Mouse (Mus musculus) intestine, embryonic 14.5 days (tissue): ENCODE data around the gene Znhit1. TPM values are rescaled to one million over a fixed set of nuclear protein-coding genes. Genes with fewer than 3 reads are reported as not detected.
A peak's percentile ranks its signal among the peaks of the same experiment; 100 is the strongest.

ENCODE experiments used
- ATAC-seq: fragments of 200-750 bp; cut with Nextera tagmentation; replicated peaks from 2 replicates; pipeline ENCODE4 v1.8.0; 2017; ENCODE audit warnings: low read depth, moderate number of reproducible peaks, moderate TSS enrichment, moderate library complexity; ENCODE audit not compliant: low FRiP score, low TSS enrichment
- DNase-seq: peaks from one replicate; pipeline ENCODE4 v3.0.0-alpha.2; 2018; ENCODE audit warnings: low spot score
- H3K27ac ChIP-seq: fragments of 300-500 bp; sonication (generic); 2 replicates; pipeline ENCODE4 v1.5.1; 2014; ENCODE audit warnings: low read depth, mild to moderate bottlenecking, control low read depth
- H3K27me3 ChIP-seq: fragments of 300-500 bp; sonication (generic); replicated peaks from 2 replicates; pipeline ENCODE4 v1.6.1; 2014; ENCODE audit warnings: low read length, control low read depth; ENCODE audit not compliant: control insufficient read depth, insufficient read depth
- H3K36me3 ChIP-seq: fragments of 300-500 bp; sonication (generic); 2 replicates; pipeline ENCODE4 v1.6.1; 2014; ENCODE audit warnings: low read length, control low read depth; ENCODE audit not compliant: control insufficient read depth, insufficient read depth
- H3K4me1 ChIP-seq: fragments of 300-500 bp; sonication (generic); replicated peaks from 2 replicates; pipeline ENCODE4 v1.6.1; 2014; ENCODE audit warnings: low read length, control low read depth, mixed read lengths; ENCODE audit not compliant: control insufficient read depth, insufficient read depth
- H3K4me2 ChIP-seq: fragments of 300-500 bp; sonication (generic); 2 replicates; pipeline ENCODE4 v1.6.1; 2014; ENCODE audit warnings: low read length
- H3K4me3 ChIP-seq: fragments of 300-500 bp; sonication (generic); 2 replicates; pipeline ENCODE4 v1.5.1; 2014; ENCODE audit warnings: low read depth, low read length, control low read depth, mixed read lengths
- H3K9ac ChIP-seq: fragments of 300-500 bp; sonication (generic); 2 replicates; pipeline ENCODE4 v1.6.1; 2014; ENCODE audit warnings: mild to moderate bottlenecking, low read length
- H3K9me3 ChIP-seq: fragments of 300-500 bp; sonication (generic); 2 replicates; pipeline ENCODE4 v1.6.1; 2016; ENCODE audit warnings: low read length, control low read depth; ENCODE audit not compliant: control insufficient read depth
- WGBS: fragments of 180-500 bp; shearing (Covaris S2); extraction: QIAGEN DNeasy Blood & Tissue Kit; methylation state at CpG from one replicate; pipeline ENCODE4 v1.1.7; 2014; 5-methylcytosine and 5-hydroxymethylcytosine counted together
- polyA plus RNA-seq: library from polyadenylated mRNA; unstranded; fragments of >200 nt; fragmentation: Nextera tagmentation; extraction: Ambion mirVana; gene quantifications from 2 replicates; pipeline ENCODE4 v1.2.1, GENCODE M21; 2014

The Znhit1 gene
- polyA plus RNA-seq, 1 experiment from 2014 or later: 102 TPM

DNA sequence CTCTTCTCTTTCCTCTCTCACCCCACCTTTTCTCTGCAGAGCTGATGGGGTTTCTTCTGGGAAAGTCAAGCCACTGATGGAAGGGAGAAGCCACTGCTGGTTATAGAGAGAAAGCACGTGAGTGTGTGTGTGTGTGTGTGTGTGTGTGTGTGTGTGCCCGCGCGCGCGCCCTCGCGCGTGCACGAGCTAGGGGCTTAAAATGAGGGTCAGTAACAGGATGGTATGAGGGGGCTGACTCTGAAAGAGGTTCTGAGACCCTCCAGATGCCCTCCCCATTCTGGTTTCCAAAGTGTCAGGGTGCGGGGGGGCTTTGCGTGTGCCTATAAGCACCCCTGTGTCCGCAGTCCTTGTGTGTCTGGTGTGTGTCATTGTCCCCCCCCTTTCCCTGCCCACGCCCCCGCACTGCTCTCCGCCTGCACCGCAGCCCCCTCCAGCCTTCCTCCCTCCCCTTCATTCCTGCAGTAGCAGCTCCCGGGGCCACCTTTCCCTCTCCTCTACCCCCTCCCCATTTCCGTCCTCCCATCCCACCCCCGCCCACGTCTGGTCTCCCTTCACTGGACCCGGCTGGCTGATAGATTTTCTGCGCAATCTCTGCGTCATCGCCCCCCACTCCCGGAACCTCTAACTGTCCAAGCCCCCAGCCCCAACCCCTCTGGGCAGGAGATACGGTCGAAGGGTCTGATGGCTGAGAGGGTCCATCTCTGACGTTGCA lies 40.9 kb upstream of the Znhit1 start:
- ATAC-seq: no peak
- no peak overlapping the region for H3K4me2 ChIP-seq
- 8% methylated on average over 27 of the region's 29 CpGs for WGBS
- no peaks in the 10 kb centered on the region for H3K9me3 ChIP-seq
- peaks cover 82% of the 10 kb centered on the region for H3K27me3 ChIP-seq
- no peak overlapping the region for H3K27ac ChIP-seq
- no peak for DNase-seq
- no peaks in the 10 kb centered on the region for H3K36me3 ChIP-seq
- H3K4me3 ChIP-seq: no peak overlapping the region
- H3K4me1 ChIP-seq: peaks cover 22% of the 10 kb centered on the region
- no peak overlapping the region for H3K9ac ChIP-seq

DNA sequence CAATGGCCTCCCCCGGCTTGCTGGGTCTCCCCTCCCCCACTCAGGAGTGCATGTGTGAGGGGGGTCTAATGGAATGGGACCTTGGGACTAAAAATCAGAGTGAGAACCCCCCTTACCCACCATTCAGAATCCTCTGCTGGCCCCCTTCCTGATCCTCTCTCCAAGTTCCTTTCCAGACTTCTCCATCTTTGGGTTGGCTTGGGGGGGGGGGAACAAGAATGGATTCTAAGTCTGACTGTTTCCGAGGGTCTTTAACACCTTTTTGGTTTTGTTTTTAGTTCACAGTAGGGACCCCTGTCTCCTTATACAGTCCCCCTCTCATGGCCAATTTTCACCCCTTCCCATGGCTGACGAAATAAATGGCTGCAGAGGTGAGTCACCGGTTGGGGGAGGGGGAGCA lies 38.3 kb upstream of the Znhit1 start, which contains the start of gene Vgf:
Vgf (plus strand) TSS at position 301 of the 400 bp plus-strand sequence.
- H3K4me3 ChIP-seq: no peak within 1 kb of the TSS
- H3K27ac ChIP-seq: no peak within 1 kb of the TSS
- 0 out of 2 replicates have a peak within 1 kb of the TSS, but pooled peaks have one; percentile 3 for H3K4me2 ChIP-seq
- peaks cover 8% of the 10 kb centered on the region; the same call in 1 of the 2 replicates for H3K4me1 ChIP-seq
- DNase-seq: no peak
- no peaks in the 10 kb centered on the region for H3K36me3 ChIP-seq
- H3K27me3 ChIP-seq: peaks cover 71% of the 10 kb centered on the region
- H3K9me3 ChIP-seq: no peaks in the 10 kb centered on the region
- 24% methylated on average over 4 of the region's 4 CpGs for WGBS
- ATAC-seq: no peak
- no peak within 1 kb of the TSS for H3K9ac ChIP-seq

DNA sequence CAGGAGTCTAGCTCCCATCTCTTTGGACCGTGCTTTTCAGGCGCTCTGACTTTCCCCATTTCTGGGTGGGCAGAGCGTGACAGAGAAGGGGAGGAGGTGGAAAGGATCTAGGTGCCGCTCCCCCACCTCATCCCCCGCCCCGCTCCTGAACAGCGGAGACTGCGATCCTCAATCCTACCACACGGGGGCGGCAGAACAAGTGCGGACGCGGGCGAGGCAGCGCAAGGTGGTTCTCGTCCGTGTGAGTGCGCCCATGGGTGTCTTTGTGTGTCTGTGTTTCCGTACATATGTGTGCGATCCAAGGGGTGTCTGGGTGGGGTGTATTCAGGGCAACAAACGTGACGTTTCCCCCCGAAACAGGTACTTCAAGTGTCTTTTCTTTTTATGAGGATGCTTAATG lies 37.3 kb upstream of the Znhit1 start:
- no peaks in the 10 kb centered on the region for H3K36me3 ChIP-seq
- H3K4me2 ChIP-seq: 0 out of 2 replicates have a peak overlapping the region, but pooled peaks have one; percentile 3
- no peak overlapping the region for H3K4me3 ChIP-seq
- ATAC-seq (no peak), DNase-seq (peak; percentile 95)
- 2% methylated on average over 23 of the region's 23 CpGs for WGBS
- H3K9me3 ChIP-seq: no peaks in the 10 kb centered on the region
- peaks cover 63% of the 10 kb centered on the region for H3K27me3 ChIP-seq
- peaks cover 5% of the 10 kb centered on the region; the same call in 1 of the 2 replicates for H3K4me1 ChIP-seq
- no peak overlapping the region for H3K9ac ChIP-seq
- no peak overlapping the region for H3K27ac ChIP-seq

DNA sequence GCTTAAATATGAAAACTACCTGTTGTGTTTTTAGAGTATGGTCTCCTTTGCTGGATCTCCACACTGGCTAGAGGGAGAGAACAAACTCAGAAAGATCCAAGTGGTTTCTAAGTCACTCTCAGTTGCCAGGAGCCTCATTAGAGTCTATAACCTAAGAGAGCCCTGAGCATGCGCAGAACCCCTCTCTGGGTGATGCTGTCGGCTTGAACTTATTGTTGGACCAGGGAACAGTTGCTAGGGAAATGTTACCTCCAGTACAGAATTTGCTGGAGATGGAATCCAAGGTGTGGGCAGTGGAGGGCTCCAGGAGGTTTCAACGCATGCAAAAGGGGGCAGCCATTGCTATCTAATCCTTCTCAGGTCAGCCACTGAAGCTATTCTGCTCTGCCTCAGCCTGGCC lies 36.5 kb upstream of the Znhit1 start:
- DNase-seq (no peak), ATAC-seq (no peak)
- Histone ChIP-seq H3K9me3 (no peaks in the 10 kb centered on the region), H3K27ac (no peak overlapping the region), H3K4me1 (peaks cover 2% of the 10 kb centered on the region; the same call in 1 of the 2 replicates), H3K27me3 (peaks cover 57% of the 10 kb centered on the region), H3K4me2 (no peak overlapping the region), H3K4me3 (no peak overlapping the region), H3K36me3 (no peaks in the 10 kb centered on the region), H3K9ac (no peak overlapping the region)
- WGBS: 50% methylated on average over 3 of the region's 3 CpGs

DNA sequence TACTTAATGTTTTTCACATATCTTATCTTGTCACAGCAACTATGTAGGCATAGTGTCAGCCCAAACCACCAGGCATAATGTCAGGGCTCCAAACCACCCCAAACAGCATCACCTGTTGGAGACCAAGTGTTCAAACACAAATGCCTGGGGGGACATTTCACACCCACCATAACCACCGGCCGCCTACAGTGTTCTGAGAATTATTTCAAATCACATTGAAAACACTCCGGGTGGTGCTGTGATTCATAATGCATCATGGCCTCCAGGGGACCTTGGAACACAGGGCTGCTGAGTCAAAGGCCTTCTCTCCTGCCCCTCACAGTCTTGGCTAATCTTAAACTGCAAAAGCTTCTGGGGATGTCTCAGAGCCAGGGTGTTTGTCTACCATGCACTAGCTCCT lies 28.1 kb upstream of the Znhit1 start:
- H3K9me3 ChIP-seq: no peaks in the 10 kb centered on the region
- no peak for ATAC-seq
- 93% methylated on average over 3 of the region's 3 CpGs for WGBS
- H3K9ac ChIP-seq: no peak overlapping the region
- H3K27ac ChIP-seq: no peak overlapping the region
- H3K4me2 ChIP-seq: no peak overlapping the region
- no peaks in the 10 kb centered on the region for H3K36me3 ChIP-seq
- H3K27me3 ChIP-seq: 0 out of 2 replicates have a peak, but pooled peaks cover under 1% of the 10 kb centered on the region
- no peak for DNase-seq
- no peak overlapping the region for H3K4me3 ChIP-seq
- no peaks in the 10 kb centered on the region for H3K4me1 ChIP-seq

DNA sequence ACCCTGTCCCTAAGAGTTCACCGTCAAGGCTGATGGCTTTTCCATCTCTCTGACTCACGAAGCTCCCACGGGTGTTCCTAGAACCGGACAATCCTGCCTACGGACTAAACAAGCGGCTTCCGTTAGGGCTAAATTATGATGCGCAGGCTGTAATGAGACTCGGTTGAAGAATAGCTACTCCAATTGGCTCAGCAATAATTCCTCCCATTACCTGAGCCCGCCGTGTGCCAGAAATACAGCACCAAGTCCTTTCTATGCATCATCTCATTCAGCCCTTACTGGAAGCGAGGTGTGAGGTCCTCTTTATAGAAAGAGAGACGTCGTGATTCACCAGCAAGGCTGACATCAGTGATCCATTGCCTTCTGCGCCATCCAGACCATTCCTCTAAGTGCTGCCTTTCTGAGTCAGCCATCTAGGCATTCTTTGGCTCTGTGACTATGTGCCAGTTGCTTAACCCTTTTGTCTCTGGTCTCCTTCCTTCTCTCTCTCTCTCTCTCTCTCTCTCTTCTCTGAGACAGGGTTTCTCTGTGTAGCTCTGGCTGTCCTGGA lies 24.7 kb upstream of the Znhit1 start:
- Histone ChIP-seq H3K9ac (no peak overlapping the region), H3K27ac (no peak overlapping the region), H3K4me3 (no peak overlapping the region), H3K27me3 (no peaks in the 10 kb centered on the region), H3K4me2 (no peak overlapping the region), H3K4me1 (no peaks in the 10 kb centered on the region), H3K36me3 (no peaks in the 10 kb centered on the region), H3K9me3 (no peaks in the 10 kb centered on the region)
- ATAC-seq (no peak), DNase-seq (no peak)
- 66% methylated on average over 15 of the region's 15 CpGs for WGBS

DNA sequence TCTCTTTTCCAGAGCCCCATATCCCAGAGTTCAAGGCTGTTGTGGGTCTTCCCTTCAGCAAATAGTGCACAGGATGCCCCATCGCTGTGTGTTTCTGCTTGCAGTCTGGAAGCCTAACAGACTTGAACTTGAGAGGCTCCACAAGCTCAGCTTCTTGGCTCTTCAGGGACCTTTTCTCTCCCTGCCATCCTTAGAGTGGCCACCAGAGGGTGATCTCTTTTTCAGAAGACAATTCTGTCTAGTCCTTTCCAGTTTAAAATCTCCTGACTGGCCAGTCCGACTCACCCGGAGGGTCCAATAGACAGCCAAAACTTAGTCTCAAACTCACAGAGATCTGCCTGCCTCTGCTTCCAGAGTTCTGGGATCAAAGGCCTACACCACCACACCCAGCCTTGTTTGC lies 22.2 kb upstream of the Znhit1 start:
- peak; percentile 70 for DNase-seq
- Histone ChIP-seq H3K9ac (no peak overlapping the region), H3K27me3 (no peaks in the 10 kb centered on the region), H3K4me3 (no peak overlapping the region), H3K9me3 (no peaks in the 10 kb centered on the region), H3K36me3 (no peaks in the 10 kb centered on the region), H3K4me1 (no peaks in the 10 kb centered on the region), H3K27ac (no peak overlapping the region), H3K4me2 (no peak overlapping the region)
- ATAC-seq: no peak
- 37% methylated on average over 3 of the region's 3 CpGs for WGBS

DNA sequence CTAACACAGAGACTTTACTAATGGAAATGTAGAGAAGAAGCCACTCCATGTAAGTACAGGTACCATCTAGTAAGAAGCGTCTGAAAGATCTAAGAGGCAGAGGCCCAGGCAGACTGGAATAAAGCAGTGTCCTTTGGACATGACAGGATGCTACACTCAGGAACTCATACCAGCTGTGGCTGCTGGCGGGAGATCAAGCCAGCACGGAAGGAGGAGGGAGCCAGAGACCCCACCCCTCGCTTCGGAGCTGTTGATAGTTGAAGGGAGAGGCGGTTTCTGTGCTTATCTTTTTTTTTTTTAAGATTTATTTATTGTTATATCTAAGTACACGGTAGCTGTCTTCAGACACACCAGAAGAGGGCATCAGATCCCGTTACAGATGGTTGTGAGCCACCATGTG lies 19.5 kb upstream of the Znhit1 start:
- Histone ChIP-seq H3K4me1 (no peaks in the 10 kb centered on the region), H3K9me3 (no peaks in the 10 kb centered on the region), H3K4me2 (no peak overlapping the region), H3K27me3 (no peaks in the 10 kb centered on the region), H3K4me3 (no peak overlapping the region), H3K36me3 (no peaks in the 10 kb centered on the region), H3K9ac (no peak overlapping the region), H3K27ac (no peak overlapping the region)
- no peak for DNase-seq
- no peak for ATAC-seq
- 46% methylated on average over 8 of the region's 8 CpGs for WGBS

DNA sequence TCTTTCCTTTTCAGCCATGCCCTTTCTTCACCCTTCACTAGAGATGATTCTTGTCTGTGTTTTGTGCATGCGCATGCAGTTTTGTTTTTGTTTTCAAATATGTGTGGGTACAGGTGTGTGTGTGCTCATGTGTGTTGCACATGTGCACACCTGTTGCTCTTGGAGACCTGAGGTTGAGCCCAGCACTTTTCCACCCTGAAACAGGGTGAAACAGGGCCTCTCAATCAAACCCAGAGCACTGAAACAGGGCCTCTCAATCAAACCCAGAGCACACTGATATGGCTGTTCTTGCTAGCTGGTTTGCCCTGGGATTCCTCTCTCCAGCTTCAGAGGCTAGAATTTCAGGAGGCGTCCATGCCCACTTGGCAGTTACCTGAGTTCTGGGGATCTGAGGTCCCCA lies 12.8 kb upstream of the Znhit1 start:
- Histone ChIP-seq H3K4me2 (no peak overlapping the region), H3K9ac (no peak overlapping the region), H3K36me3 (peaks cover 10% of the 10 kb centered on the region), H3K4me1 (0 out of 2 replicates have a peak, but pooled peaks cover 4% of the 10 kb centered on the region), H3K27me3 (no peaks in the 10 kb centered on the region), H3K9me3 (no peaks in the 10 kb centered on the region), H3K4me3 (no peak overlapping the region), H3K27ac (no peak overlapping the region)
- DNase-seq: peak; percentile 63
- 89% methylated on average over 2 of the region's 2 CpGs for WGBS
- ATAC-seq: no peak
